Mouse (Mus musculus): ENCODE measurements around the gene Upk2. TPM values are rescaled to one million over a fixed set of nuclear protein-coding genes. Genes with fewer than 3 reads are reported as not detected.
A peak's percentile ranks its signal among the peaks of the same experiment; 100 is the strongest.

Gene Upk2
- total RNA-seq, 1 experiment from 2014 or later: not detected

- DNase-seq: peak; percentile 89
Measured at GRCm38 (mm10) chr9:44406906-44407751, 47.6 kb downstream of the Upk2 start, which contains the start of the genes Rps25 and Trappc4. TSS of gene Rps25 (plus strand) at chr9:44407139. TSS of gene Trappc4 (minus strand) at chr9:44407600.

DNA sequence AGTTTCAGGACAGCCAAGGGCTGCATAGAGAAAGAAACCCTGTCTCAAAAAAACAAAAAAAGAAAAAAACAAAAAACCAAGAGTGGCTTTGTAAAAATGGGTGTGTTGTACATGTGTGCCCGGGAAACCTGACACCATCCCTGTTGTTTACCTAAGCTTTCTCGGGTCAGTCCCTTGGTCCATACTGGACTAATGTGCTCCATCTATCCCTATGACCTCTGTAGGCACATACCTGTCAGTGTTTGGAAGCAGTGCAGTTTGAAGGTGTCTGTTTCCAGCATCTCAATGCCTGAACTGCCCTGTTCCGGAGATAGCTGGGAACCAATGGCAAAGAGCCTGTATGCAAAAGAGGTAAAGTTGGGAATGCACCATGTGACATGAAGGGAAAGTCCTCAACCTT, 49.8 kb downstream of the Upk2 start:
- no peak for DNase-seq

Other genes starting within 250 kb of the Upk2 start
- 32.7 and 36.2 TPM in 2 replicates for gene Cbl, start 220.9 kb downstream of the Upk2 start, total RNA-seq (2021)
- 2.0 and 3.7 TPM in 2 replicates for gene Ccdc153, start 214.3 kb downstream of the Upk2 start, total RNA-seq (2021)
- gene Pdzd3, start 203.5 kb downstream of the Upk2 start, total RNA-seq (2021): 0.27 TPM in 1 of 2 replicates, not detected in the other
- 18.5 and 34.8 TPM in 2 replicates for gene Nlrx1, start 186.4 kb downstream of the Upk2 start, total RNA-seq (2021)
- gene Abcg4, start 166.4 kb downstream of the Upk2 start, total RNA-seq (2021): 39.1 and 43.4 TPM in 2 replicates
- gene Hinfp, start 149.3 kb downstream of the Upk2 start, total RNA-seq (2021): 23.6 and 29.3 TPM in 2 replicates
- 43.3 and 48.8 TPM in 2 replicates for gene C2cd2l, start 134.7 kb downstream of the Upk2 start, total RNA-seq (2021)
- 34.3 and 34.5 TPM in 2 replicates for gene Dpagt1, start 129.0 kb downstream of the Upk2 start, total RNA-seq (2021)
- gene H2afx, start 120.3 kb downstream of the Upk2 start, total RNA-seq (2021): 56.5 and 65.2 TPM in 2 replicates
- gene Hmbs, start 110.7 kb downstream of the Upk2 start, total RNA-seq (2021): 81.2 and 102 TPM in 2 replicates
- gene Vps11, start 93.3 kb downstream of the Upk2 start, total RNA-seq (2021): 52.4 and 74.6 TPM in 2 replicates
- gene Hyou1, start 75.5 kb downstream of the Upk2 start, total RNA-seq (2021): 144 and 148 TPM in 2 replicates
- 21.4 and 27.1 TPM in 2 replicates for gene Slc37a4, start 58.1 kb downstream of the Upk2 start, total RNA-seq (2021)
- 1,083 and 1,176 TPM in 2 replicates for gene Rps25, start 47.8 kb downstream of the Upk2 start, total RNA-seq (2021)
- gene Trappc4, start 47.4 kb downstream of the Upk2 start, total RNA-seq (2021): 89.7 and 92.0 TPM in 2 replicates
- 20.4 and 21.9 TPM in 2 replicates for gene Ccdc84, start 36.4 kb downstream of the Upk2 start, total RNA-seq (2021)
- not detected in 2 replicates for gene Foxr1, start 13.8 kb downstream of the Upk2 start, total RNA-seq (2021)
- gene Bcl9l, start 27.8 kb upstream of the Upk2 start, total RNA-seq (2021): 56.0 and 82.0 TPM in 2 replicates
- 0.18 TPM in 1 of 2 replicates, not detected in the other for gene Cxcr5, start 106.9 kb upstream of the Upk2 start, total RNA-seq (2021)
- 126 and 145 TPM in 2 replicates for gene Ddx6, start 149.9 kb upstream of the Upk2 start, total RNA-seq (2021)
- not detected in 2 replicates for gene Treh, start 218.3 kb upstream of the Upk2 start, total RNA-seq (2021)